Mouse (Mus musculus): ENCODE measurements around the gene Vmn2r110. TPM values are rescaled to one million over a fixed set of nuclear protein-coding genes. Genes with fewer than 3 reads are reported as not detected.

The Vmn2r110 gene
- total RNA-seq (2021): not detected

GRCm38 (mm10) chr17:20596323-20596722 lies at the start of gene Vmn2r110:
Gene Vmn2r110, minus strand, starts transcription at chr17:20596423.
- DNase-seq: no peak

- no peak for DNase-seq
Measured at GRCm38 (mm10) chr17:20624777-20625176, 28.6 kb upstream of the Vmn2r110 start, which contains the start of gene Fpr-rs3. Gene Fpr-rs3, minus strand, starts transcription at chr17:20624877.

- DNase-seq: no peak
Measured at GRCm38 (mm10) chr17:20564656-20565055, 31.6 kb downstream of the Vmn2r110 start, which contains the start of gene Vmn2r109. Gene Vmn2r109, minus strand, starts transcription at chr17:20564756.

Other genes starting within 250 kb of the Vmn2r110 start
- gene Vmn1r224, start 182.3 kb downstream of the Vmn2r110 start, total RNA-seq (2021): not detected
- gene Vmn2r108, start 115.1 kb downstream of the Vmn2r110 start, total RNA-seq (2021): under 1 TPM in 1 of 2 experiments, not detected in 1; 0.05 TPM
- gene Vmn1r225, start 98.3 kb downstream of the Vmn2r110 start, total RNA-seq (2021): not detected
- gene Vmn2r109, start 31.7 kb downstream of the Vmn2r110 start, total RNA-seq (2021): not detected
- not detected for gene Fpr-rs3, start 28.5 kb upstream of the Vmn2r110 start, total RNA-seq (2021)
- gene Vmn1r226, start 86.4 kb upstream of the Vmn2r110 start, total RNA-seq (2021): not detected
- gene Vmn1r227, start 133.4 kb upstream of the Vmn2r110 start, total RNA-seq (2021): not detected
- not detected for gene Vmn1r228, start 189.7 kb upstream of the Vmn2r110 start, total RNA-seq (2021)
- gene Vmn1r229, start 215.1 kb upstream of the Vmn2r110 start, total RNA-seq (2021): under 1 TPM; 0.05 to 0.12 TPM
- not detected for gene Vmn1r230, start 244.0 kb upstream of the Vmn2r110 start, total RNA-seq (2021)